Mouse (Mus musculus): ENCODE results near the gene Wdfy2. TPM values are rescaled to one million over a fixed set of nuclear protein-coding genes. Genes with fewer than 3 reads are reported as not detected.

Wdfy2 gene
- polyA plus RNA-seq, 1 experiment from 2014 or later: 8.9 TPM

DNA sequence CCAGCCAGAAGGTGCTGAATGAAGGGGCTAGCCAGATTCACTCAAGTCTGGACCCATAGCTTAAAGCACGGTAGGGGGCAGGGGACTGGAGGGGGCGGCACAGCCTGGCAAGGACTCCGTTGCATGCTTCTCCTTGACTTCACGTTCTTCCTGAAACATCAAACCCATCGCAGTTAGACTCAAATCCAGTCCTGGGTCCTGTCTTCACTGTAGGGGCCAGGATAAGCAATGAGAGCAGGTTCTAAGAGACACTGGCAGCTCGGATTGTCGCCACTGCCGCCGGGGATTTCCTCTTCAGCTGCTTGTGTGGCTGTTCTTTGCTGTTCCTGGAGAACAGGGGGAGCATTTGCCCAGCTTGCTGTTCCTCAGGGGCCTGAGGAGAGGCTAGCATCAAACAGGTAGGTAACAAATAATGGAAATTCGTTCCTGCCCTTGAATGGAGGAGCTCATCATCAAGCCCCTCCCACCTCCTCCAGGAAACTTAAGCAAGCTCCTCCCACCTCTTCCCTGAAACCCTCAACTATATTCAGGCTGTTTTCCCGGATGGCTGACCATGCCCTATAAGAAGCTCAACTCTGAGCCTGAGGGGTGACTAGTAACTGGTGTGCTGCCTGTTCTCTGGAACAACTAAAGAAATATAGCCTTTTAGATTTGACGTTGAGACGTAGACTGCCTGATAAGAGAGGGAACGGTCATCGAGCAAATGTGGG lies 128.5 kb downstream of the Wdfy2 start:
- no peak for ATAC-seq
- WGBS: 26% methylated on average over 15 of the region's 15 CpGs
- no peak overlapping the region for H3K27ac ChIP-seq (ENCODE audit: low read length)
- H3K27me3 ChIP-seq (replicated peaks; ENCODE audit: control insufficient read depth, insufficient read depth, low read length): no peaks in the 10 kb centered on the region
- H3K4me3 ChIP-seq (replicated peaks; ENCODE audit: low read length): peak overlapping the region; percentile 10; the same call in 1 of the 2 replicates
- H3K4me2 ChIP-seq (ENCODE audit: low read length): peak overlapping the region; percentile 32
- H3K9ac ChIP-seq (replicated peaks; ENCODE audit: low read depth, low read length): no peak overlapping the region; the same call in 1 of the 2 replicates
- no peaks in the 10 kb centered on the region for H3K36me3 ChIP-seq (ENCODE audit: control insufficient read depth, insufficient read depth)
- no peaks in the 10 kb centered on the region for H3K9me3 ChIP-seq (ENCODE audit: control insufficient read depth, low read length)
- 0 out of 2 replicates have a peak, but pooled peaks cover 3% of the 10 kb centered on the region for H3K4me1 ChIP-seq (replicated peaks; ENCODE audit: control insufficient read depth, insufficient read depth, low read length)

DNA sequence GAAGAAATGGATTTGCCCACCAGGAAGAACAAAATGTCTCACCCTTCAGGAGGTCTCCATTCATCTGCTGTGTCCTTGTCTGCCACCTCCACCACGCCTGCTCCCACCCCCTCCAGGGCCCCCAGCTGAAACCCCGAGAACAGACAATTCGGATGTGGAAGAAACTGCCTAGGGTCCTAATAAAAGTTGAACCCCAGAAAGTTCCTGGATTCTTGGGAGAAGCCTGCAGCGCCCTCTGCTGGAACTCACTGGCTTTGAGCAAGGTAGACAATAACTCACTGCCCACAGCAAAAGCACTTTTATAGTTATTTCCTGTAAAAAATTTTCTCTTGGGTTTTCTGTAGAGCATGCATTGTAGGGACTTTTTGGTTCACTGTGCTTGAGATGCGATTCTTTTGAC lies 137.6 kb downstream of the Wdfy2 start:
- no peak overlapping the region for H3K4me3 ChIP-seq (replicated peaks; ENCODE audit: low read length)
- no peaks in the 10 kb centered on the region for H3K9me3 ChIP-seq (ENCODE audit: control insufficient read depth, low read length)
- ATAC-seq: no peak
- H3K9ac ChIP-seq (replicated peaks; ENCODE audit: low read depth, low read length): no peak overlapping the region
- WGBS: 8% methylated on average over 5 of the region's 5 CpGs
- H3K4me2 ChIP-seq (ENCODE audit: low read length): no peak overlapping the region
- no peaks in the 10 kb centered on the region for H3K4me1 ChIP-seq (replicated peaks; ENCODE audit: control insufficient read depth, insufficient read depth, low read length)
- H3K27me3 ChIP-seq (replicated peaks; ENCODE audit: control insufficient read depth, insufficient read depth, low read length): no peaks in the 10 kb centered on the region
- H3K36me3 ChIP-seq (ENCODE audit: control insufficient read depth, insufficient read depth): no peaks in the 10 kb centered on the region
- H3K27ac ChIP-seq (ENCODE audit: low read length): no peak overlapping the region

DNA sequence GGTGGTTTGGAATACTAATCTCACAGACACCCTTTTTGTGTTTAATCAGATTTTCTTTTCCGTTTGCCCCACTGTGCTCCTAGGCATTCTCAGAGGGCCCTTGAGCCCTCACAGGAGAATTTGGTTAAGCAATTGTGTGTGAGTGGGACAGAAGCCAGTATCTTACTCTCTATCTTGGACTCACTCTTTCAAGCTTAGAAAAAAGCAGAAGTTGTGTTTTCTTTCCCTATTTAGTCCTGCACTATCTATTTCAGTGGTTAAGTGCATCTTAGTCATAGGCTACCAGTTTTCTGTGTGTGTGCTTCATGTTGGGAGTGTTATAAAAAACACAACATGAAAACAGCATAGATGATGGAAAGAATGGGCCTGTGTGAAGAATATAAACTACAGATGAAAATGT lies 142.3 kb downstream of the Wdfy2 start:
- Histone ChIP-seq H3K4me2 (ENCODE audit: low read length) (no peak overlapping the region), H3K27ac (ENCODE audit: low read length) (no peak overlapping the region), H3K36me3 (ENCODE audit: control insufficient read depth, insufficient read depth) (no peaks in the 10 kb centered on the region), H3K9me3 (ENCODE audit: control insufficient read depth, low read length) (no peaks in the 10 kb centered on the region), H3K4me3 (replicated peaks; ENCODE audit: low read length) (no peak overlapping the region), H3K27me3 (replicated peaks; ENCODE audit: control insufficient read depth, insufficient read depth, low read length) (no peaks in the 10 kb centered on the region), H3K9ac (replicated peaks; ENCODE audit: low read depth, low read length) (no peak overlapping the region), H3K4me1 (replicated peaks; ENCODE audit: control insufficient read depth, insufficient read depth, low read length) (no peaks in the 10 kb centered on the region)
- WGBS: 57% methylated on average over 1 of the region's 1 CpGs
- ATAC-seq: no peak

DNA sequence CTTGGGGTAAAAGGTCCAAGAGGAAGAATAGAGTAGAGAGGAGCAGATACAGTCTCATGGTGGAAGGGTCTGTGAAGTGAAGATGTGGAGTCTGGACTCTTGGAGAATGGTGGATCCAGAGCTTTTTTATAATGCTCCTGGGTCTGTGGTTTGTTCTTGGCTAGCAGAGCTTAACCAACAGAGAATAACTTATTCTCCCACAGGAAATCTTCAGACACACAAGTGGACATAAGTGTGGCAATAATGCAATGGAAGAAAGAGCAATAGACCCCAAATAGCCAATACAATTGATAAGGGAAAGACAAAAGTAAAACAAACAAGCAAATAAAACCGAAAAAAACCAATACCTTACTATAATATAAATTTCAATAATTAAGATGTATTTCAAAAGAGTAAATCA lies 146.9 kb downstream of the Wdfy2 start, which contains the start of gene Defb48:
TSS of gene Defb48 (minus strand) at position 101 of the 400 bp plus-strand sequence.
- H3K9ac ChIP-seq (replicated peaks; ENCODE audit: low read depth, low read length): no peak within 1 kb of the TSS
- H3K4me3 ChIP-seq (replicated peaks; ENCODE audit: low read length): no peak within 1 kb of the TSS
- H3K27me3 ChIP-seq (replicated peaks; ENCODE audit: control insufficient read depth, insufficient read depth, low read length): no peaks in the 10 kb centered on the region
- 89% methylated on average over 1 of the region's 1 CpGs for WGBS
- no peak for ATAC-seq
- no peaks in the 10 kb centered on the region for H3K36me3 ChIP-seq (ENCODE audit: control insufficient read depth, insufficient read depth)
- H3K27ac ChIP-seq (ENCODE audit: low read length): no peak within 1 kb of the TSS
- H3K4me1 ChIP-seq (replicated peaks; ENCODE audit: control insufficient read depth, insufficient read depth, low read length): no peaks in the 10 kb centered on the region
- H3K4me2 ChIP-seq (ENCODE audit: low read length): no peak within 1 kb of the TSS
- no peaks in the 10 kb centered on the region for H3K9me3 ChIP-seq (ENCODE audit: control insufficient read depth, low read length)

DNA sequence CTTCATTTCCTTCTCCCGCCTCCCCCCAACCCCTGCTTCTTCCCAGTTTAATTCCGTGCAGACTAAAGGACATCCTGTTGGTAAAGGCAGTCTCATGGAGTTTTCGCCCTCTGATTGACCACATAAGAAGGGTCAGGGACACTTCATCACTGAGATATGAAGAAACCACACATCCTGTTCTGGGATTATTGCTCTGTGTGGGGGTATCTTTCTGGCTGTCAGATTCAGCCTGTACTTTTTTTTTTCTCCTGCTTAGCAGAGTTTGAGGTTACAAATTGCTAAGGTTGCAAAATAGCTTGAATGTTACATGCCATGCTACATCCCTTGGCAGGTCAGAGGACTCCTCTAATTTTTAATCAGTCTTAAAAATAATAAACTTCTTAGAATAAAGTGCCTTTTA lies 153.8 kb downstream of the Wdfy2 start:
- no peaks in the 10 kb centered on the region for H3K4me1 ChIP-seq (replicated peaks; ENCODE audit: control insufficient read depth, insufficient read depth, low read length)
- H3K36me3 ChIP-seq (ENCODE audit: control insufficient read depth, insufficient read depth): no peaks in the 10 kb centered on the region
- H3K4me3 ChIP-seq (replicated peaks; ENCODE audit: low read length): no peak overlapping the region
- WGBS: 88% methylated on average over 3 of the region's 3 CpGs
- no peak overlapping the region for H3K9ac ChIP-seq (replicated peaks; ENCODE audit: low read depth, low read length)
- H3K9me3 ChIP-seq (ENCODE audit: control insufficient read depth, low read length): no peaks in the 10 kb centered on the region
- no peak overlapping the region for H3K4me2 ChIP-seq (ENCODE audit: low read length)
- ATAC-seq: no peak
- H3K27me3 ChIP-seq (replicated peaks; ENCODE audit: control insufficient read depth, insufficient read depth, low read length): no peaks in the 10 kb centered on the region
- H3K27ac ChIP-seq (ENCODE audit: low read length): no peak overlapping the region

DNA sequence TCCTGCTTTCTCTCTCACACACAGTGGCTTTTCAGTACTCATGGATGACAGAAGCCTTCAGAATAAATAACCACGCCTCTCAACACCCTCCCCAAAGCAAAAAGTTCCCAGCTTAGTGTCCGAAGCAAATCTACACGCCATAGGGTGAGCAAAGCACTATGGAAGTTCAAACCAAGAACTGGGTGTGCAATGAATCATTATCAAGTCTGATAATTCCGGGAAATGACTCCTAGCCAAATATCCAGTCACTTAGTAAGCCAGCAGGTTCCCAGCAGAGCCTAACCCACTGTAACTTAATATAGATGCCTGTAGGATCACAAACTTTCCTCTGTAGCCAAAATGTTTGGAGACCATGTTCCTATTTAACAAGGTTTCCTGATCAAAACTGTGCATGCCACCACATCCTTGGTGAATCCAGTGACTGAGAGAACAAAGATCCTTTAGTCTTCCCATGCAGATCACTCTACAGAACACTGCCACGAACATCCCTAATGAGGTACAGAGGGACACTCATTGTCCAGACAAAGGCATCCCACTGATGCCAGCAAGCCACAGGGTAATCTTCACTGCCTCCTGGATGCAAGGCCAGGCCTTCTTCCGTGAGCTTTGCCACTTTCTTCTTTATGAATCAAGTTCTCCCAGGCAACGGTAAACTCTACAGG lies 154.5 kb downstream of the Wdfy2 start:
- no peak overlapping the region for H3K27ac ChIP-seq (ENCODE audit: low read length)
- no peak for ATAC-seq
- H3K4me1 ChIP-seq (replicated peaks; ENCODE audit: control insufficient read depth, insufficient read depth, low read length): no peaks in the 10 kb centered on the region
- H3K36me3 ChIP-seq (ENCODE audit: control insufficient read depth, insufficient read depth): no peaks in the 10 kb centered on the region
- no peak overlapping the region for H3K9ac ChIP-seq (replicated peaks; ENCODE audit: low read depth, low read length)
- H3K4me3 ChIP-seq (replicated peaks; ENCODE audit: low read length): no peak overlapping the region
- no peaks in the 10 kb centered on the region for H3K27me3 ChIP-seq (replicated peaks; ENCODE audit: control insufficient read depth, insufficient read depth, low read length)
- H3K4me2 ChIP-seq (ENCODE audit: low read length): no peak overlapping the region
- no peaks in the 10 kb centered on the region for H3K9me3 ChIP-seq (ENCODE audit: control insufficient read depth, low read length)
- 53% methylated on average over 7 of the region's 7 CpGs for WGBS

DNA sequence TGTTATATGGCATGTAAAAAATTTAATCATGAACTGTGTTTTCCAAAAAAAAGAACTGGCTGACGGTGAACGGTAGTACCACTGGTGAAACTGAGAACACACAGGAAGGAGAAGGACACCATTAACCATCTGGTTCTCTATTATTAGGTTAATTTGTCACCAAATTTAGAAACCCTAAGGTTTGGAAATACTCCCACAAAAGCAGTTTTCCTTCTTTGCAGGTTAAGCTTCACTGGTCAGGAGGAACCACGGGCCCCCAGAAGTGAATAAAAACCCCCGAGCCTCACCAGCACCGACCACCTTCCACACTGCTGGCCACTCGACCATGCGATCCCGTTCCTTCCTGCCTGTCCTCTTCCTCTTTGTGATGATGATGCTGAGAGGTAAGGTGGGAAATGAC lies 160.3 kb downstream of the Wdfy2 start, which contains the start of gene Defb47:
TSS of gene Defb47 (plus strand) at position 301 of the 400 bp plus-strand sequence.
- H3K4me3 ChIP-seq (replicated peaks; ENCODE audit: low read length): no peak within 1 kb of the TSS
- no peak within 1 kb of the TSS for H3K9ac ChIP-seq (replicated peaks; ENCODE audit: low read depth, low read length)
- no peak within 1 kb of the TSS for H3K4me2 ChIP-seq (ENCODE audit: low read length)
- no peaks in the 10 kb centered on the region for H3K36me3 ChIP-seq (ENCODE audit: control insufficient read depth, insufficient read depth)
- WGBS: 93% methylated on average over 8 of the region's 8 CpGs
- H3K27ac ChIP-seq (ENCODE audit: low read length): no peak within 1 kb of the TSS
- no peaks in the 10 kb centered on the region for H3K9me3 ChIP-seq (ENCODE audit: control insufficient read depth, low read length)
- no peak for ATAC-seq
- no peaks in the 10 kb centered on the region for H3K4me1 ChIP-seq (replicated peaks; ENCODE audit: control insufficient read depth, insufficient read depth, low read length)
- no peaks in the 10 kb centered on the region for H3K27me3 ChIP-seq (replicated peaks; ENCODE audit: control insufficient read depth, insufficient read depth, low read length)

DNA sequence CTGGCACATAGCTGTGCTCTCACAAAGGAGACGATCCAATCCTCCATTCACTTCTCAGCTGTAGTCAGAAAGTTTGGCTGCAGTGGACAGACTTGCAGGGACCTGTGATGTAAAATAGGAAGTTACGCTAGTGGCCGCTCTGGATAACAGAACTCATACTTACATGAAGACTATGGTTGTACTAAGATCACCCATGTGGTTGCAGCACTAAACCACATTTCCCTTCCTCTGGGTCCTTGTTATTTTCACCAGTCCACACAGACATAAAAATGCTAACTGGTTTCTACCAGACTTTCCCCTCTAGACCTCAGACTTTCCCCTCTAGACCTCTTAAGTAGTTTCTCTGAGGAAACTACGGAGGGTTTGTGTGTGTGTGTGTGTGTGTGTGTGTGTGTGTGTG lies 161.5 kb downstream of the Wdfy2 start:
- Histone ChIP-seq H3K9me3 (ENCODE audit: control insufficient read depth, low read length) (no peaks in the 10 kb centered on the region), H3K27me3 (replicated peaks; ENCODE audit: control insufficient read depth, insufficient read depth, low read length) (no peaks in the 10 kb centered on the region), H3K4me3 (replicated peaks; ENCODE audit: low read length) (no peak overlapping the region), H3K9ac (replicated peaks; ENCODE audit: low read depth, low read length) (no peak overlapping the region), H3K4me2 (ENCODE audit: low read length) (no peak overlapping the region), H3K27ac (ENCODE audit: low read length) (no peak overlapping the region), H3K4me1 (replicated peaks; ENCODE audit: control insufficient read depth, insufficient read depth, low read length) (no peaks in the 10 kb centered on the region), H3K36me3 (ENCODE audit: control insufficient read depth, insufficient read depth) (no peaks in the 10 kb centered on the region)
- WGBS: 92% methylated on average over 4 of the region's 4 CpGs
- ATAC-seq: no peak

DNA sequence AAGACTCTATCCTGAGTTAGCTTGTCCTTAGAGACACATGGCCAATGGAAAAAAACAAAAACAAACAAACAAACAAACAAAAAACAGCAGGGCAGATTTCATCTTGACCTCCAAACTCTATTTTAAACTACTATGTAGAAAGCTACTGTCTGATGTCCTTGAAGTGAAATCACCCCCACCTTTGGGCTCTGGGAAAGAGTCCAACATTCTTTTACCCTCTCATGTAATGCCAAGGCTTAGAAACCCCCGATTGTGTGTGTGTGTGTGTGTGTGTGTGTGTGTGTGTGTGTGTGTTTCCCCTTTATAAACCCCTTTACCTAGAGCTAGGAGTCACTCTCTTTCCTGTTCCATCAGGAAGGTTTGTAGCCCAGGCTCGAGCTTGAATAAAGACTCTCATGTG lies 165.1 kb downstream of the Wdfy2 start:
- WGBS: 50% methylated on average over 2 of the region's 2 CpGs
- Histone ChIP-seq H3K4me3 (replicated peaks; ENCODE audit: low read length) (no peak overlapping the region), H3K9me3 (ENCODE audit: control insufficient read depth, low read length) (no peaks in the 10 kb centered on the region), H3K27me3 (replicated peaks; ENCODE audit: control insufficient read depth, insufficient read depth, low read length) (no peaks in the 10 kb centered on the region), H3K4me1 (replicated peaks; ENCODE audit: control insufficient read depth, insufficient read depth, low read length) (no peaks in the 10 kb centered on the region), H3K4me2 (ENCODE audit: low read length) (no peak overlapping the region), H3K9ac (replicated peaks; ENCODE audit: low read depth, low read length) (no peak overlapping the region), H3K27ac (ENCODE audit: low read length) (no peak overlapping the region), H3K36me3 (ENCODE audit: control insufficient read depth, insufficient read depth) (no peaks in the 10 kb centered on the region)
- no peak for ATAC-seq
